Mouse (Mus musculus) heart, embryonic 13.5 days (tissue): ENCODE measurements around the gene Olfr1392. TPM values are rescaled to one million over a fixed set of nuclear protein-coding genes. Genes with fewer than 3 reads are reported as not detected.
"Not testable (repeated sequence)": the region's sequence is repeated elsewhere in the genome, so short reads cannot be mapped to it uniquely, and the experiment has no call there.

Experiments used
- ATAC-seq: fragments of 200-750 bp; cut with Nextera tagmentation; 2 replicates; pipeline ENCODE4 v1.8.0; 2017; ENCODE audit warnings: moderate TSS enrichment; ENCODE audit not compliant: insufficient number of reproducible peaks, low FRiP score, low TSS enrichment; ENCODE audit errors: extremely low read depth
- H3K27ac ChIP-seq: fragments of 300-500 bp; sonication (generic); replicated peaks from 2 replicates; pipeline ENCODE4 v1.5.1; 2015; ENCODE audit warnings: moderate library complexity, mild to moderate bottlenecking, inconsistent platforms
- H3K27me3 ChIP-seq: fragments of 300-500 bp; sonication (generic); replicated peaks from 2 replicates; pipeline ENCODE4 v1.6.1; 2015; ENCODE audit warnings: mild to moderate bottlenecking, inconsistent platforms
- H3K36me3 ChIP-seq: fragments of 300-500 bp; sonication (generic); 2 replicates; pipeline ENCODE4 v1.6.1; 2015; ENCODE audit warnings: mild to moderate bottlenecking, inconsistent platforms
- H3K4me1 ChIP-seq: fragments of 300-500 bp; sonication (generic); 2 replicates; pipeline ENCODE4 v1.6.1; 2015; ENCODE audit warnings: inconsistent platforms
- H3K4me2 ChIP-seq: fragments of 300-500 bp; sonication (generic); 2 replicates; pipeline ENCODE4 v1.6.1; 2015; ENCODE audit warnings: inconsistent platforms, mild to moderate bottlenecking, moderate library complexity
- H3K4me3 ChIP-seq: fragments of 300-500 bp; sonication (generic); 2 replicates; pipeline ENCODE4 v1.5.1; 2015; ENCODE audit warnings: moderate library complexity, mild to moderate bottlenecking, inconsistent platforms
- H3K9ac ChIP-seq: fragments of 300-500 bp; sonication (generic); 2 replicates; pipeline ENCODE4 v1.6.1; 2015; ENCODE audit warnings: inconsistent platforms, mild to moderate bottlenecking, moderate library complexity
- H3K9me3 ChIP-seq: fragments of 300-500 bp; sonication (generic); 2 replicates; pipeline ENCODE4 v1.6.1; 2016; ENCODE audit warnings: inconsistent platforms
- WGBS: fragments of 180-500 bp; shearing (Covaris S2); methylation state at CpG from one replicate; pipeline ENCODE4 v1.1.7; 2015; ENCODE audit warnings: mixed read lengths; 5-methylcytosine and 5-hydroxymethylcytosine counted together
- polyA plus RNA-seq: library from polyadenylated mRNA; unstranded; fragments of >200 nt; fragmentation: Nextera tagmentation; extraction: Ambion mirVana; gene quantifications from 2 replicates; pipeline ENCODE4 v1.2.1, GENCODE M21; 2015

Gene Olfr1392
- polyA plus RNA-seq: not detected in 2 replicates

DNA sequence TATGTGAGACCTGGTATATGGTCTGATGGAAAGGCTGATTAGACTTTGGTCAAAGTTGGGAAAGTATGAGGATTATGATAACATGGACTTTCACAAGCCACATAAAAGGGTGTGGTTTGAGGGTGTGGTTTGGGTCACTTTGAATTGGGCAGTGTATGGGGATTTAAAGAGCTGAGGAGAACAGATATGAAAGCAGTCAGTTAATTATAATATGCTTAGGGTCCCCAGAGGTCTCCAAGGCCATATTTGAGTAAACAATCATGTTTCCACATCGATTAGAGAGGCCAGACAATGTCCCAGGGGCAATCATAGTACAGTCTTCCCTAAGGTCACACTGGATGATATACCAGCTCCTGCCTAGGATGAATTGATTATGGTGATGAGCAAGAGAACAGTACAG is at the start of gene Olfr1392:
Gene Olfr1392, plus strand, starts transcription at position 301 of the 400 bp plus-strand sequence.
- ATAC-seq, H3K27ac ChIP-seq, H3K9me3 ChIP-seq, H3K4me2 ChIP-seq, H3K27me3 ChIP-seq, H3K4me1 ChIP-seq, H3K9ac ChIP-seq, H3K4me3 ChIP-seq, H3K36me3 ChIP-seq: not testable (repeated sequence)
- WGBS: 70% methylated on average over 1 of the region's 1 CpGs

DNA sequence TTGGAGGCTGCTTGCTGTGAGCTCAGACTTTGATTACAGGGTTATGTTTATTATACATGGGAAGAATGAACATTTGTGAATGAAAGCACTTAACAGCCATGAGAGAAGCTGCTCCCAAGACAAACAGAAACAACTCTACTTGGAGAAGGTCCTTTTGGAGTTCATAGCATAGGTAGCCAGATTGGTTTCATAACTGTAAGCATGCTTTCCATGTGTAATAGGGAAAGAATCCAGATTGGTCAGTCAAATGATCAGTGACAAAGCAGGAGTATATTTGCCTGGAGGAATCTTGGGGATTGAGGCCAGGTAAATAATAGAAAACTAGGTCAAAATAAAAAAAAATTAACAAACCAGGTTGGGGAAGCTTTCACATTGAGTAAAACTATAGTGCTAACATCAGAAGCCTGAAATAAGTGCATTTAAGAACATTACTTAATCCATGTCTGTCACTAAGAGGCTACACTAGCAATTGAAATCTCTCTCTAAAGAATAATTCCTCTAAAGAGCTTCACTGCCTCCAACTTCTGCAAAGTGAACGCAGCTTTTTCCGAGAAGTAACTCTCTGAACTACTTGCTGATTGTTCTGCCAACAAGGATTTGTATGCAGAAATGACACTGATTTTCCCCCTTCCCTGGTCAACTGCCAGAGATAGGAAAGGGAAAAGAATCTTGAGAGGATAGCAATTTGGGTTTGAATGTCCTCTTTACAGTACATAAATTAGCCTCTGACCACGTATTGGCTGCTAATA is 49.4 kb upstream of the Olfr1392 start:
- ATAC-seq: no peak
- Histone ChIP-seq H3K4me1 (no peaks in the 10 kb centered on the region), H3K9ac (no peak overlapping the region), H3K9me3 (no peaks in the 10 kb centered on the region), H3K4me3 (no peak overlapping the region), H3K27ac (no peak overlapping the region), H3K36me3 (no peaks in the 10 kb centered on the region), H3K27me3 (no peaks in the 10 kb centered on the region), H3K4me2 (no peak overlapping the region)
- 55% methylated on average over 3 of the region's 3 CpGs for WGBS

DNA sequence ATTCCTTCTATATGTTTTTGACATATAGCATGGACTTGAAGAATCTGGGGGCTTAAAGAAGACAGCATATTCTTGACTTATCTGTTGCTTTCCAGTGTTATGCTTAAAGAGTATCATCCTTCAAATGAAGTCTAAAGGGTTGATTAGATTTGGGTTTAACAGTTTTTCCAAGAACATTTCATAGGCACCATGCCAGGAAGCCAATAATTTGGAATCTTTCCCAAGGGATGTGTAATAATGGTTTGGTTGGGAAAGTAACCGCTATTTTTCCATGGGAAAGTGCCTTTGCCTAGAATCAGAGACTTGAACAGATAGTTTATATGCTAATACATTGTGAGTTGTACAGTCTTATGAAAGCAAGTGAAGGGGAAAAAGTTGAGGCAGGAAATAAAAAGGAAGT is 48.2 kb upstream of the Olfr1392 start:
- H3K9ac ChIP-seq: no peak overlapping the region
- H3K4me2 ChIP-seq: no peak overlapping the region
- WGBS: 71% methylated on average over 1 of the region's 1 CpGs
- H3K9me3 ChIP-seq: no peaks in the 10 kb centered on the region
- no peak overlapping the region for H3K27ac ChIP-seq
- no peaks in the 10 kb centered on the region for H3K36me3 ChIP-seq
- no peaks in the 10 kb centered on the region for H3K4me1 ChIP-seq
- ATAC-seq: no peak
- no peak overlapping the region for H3K4me3 ChIP-seq
- no peaks in the 10 kb centered on the region for H3K27me3 ChIP-seq

DNA sequence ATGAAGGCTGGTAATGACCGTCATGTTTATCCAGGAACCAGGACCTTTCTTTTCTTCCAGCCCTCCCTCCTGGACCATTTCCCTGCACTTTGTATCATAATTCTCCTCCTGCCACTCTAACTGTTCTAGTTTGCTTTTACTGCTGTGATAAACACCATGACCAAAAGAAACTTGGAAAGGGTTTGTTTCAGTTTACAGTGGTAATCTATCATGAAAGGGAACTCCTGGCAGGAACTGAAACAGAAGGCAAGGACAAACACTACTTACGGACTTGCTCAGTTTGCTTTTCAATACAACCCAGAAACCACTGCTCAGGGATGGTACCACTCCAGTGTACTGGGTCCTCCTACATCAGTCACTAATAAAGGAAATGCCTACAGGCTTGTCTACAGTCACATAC is 47.5 kb upstream of the Olfr1392 start:
- ATAC-seq: no peak
- 42% methylated on average over 2 of the region's 2 CpGs for WGBS

DNA sequence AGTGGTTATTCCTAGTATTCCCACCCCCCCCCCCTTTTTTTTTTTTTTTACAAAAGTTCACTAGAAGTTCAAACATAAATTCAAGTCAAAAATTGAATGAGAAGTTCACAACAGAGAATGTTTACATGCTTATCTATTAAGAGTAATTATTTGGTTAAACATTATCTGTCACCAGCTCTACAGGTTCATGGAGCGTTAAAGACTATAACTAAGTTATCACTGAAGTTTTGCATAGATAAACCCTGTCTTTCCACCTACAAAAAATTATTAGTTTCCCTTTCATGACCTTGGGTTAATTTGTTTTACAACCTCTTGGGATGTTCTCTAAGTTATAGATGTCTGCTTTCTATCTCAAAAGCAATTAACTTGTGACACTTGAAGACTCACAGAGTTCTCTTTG is 44.8 kb upstream of the Olfr1392 start:
- Histone ChIP-seq H3K9me3 (no peaks in the 10 kb centered on the region), H3K27me3 (no peaks in the 10 kb centered on the region), H3K36me3 (no peaks in the 10 kb centered on the region), H3K4me1 (peaks cover 14% of the 10 kb centered on the region), H3K27ac (no peak overlapping the region), H3K4me2 (no peak overlapping the region), H3K4me3 (no peak overlapping the region), H3K9ac (no peak overlapping the region)
- 73% methylated on average over 1 of the region's 1 CpGs for WGBS
- no peak for ATAC-seq

More for the DNA sequence above, 47.5 kb upstream of the Olfr1392 start:
- H3K27ac ChIP-seq: no peak overlapping the region
- no peaks in the 10 kb centered on the region for H3K9me3 ChIP-seq
- no peak overlapping the region for H3K4me3 ChIP-seq
- H3K4me2 ChIP-seq: no peak overlapping the region
- H3K36me3 ChIP-seq: no peaks in the 10 kb centered on the region
- no peaks in the 10 kb centered on the region for H3K4me1 ChIP-seq
- no peaks in the 10 kb centered on the region for H3K27me3 ChIP-seq
- H3K9ac ChIP-seq: no peak overlapping the region

DNA sequence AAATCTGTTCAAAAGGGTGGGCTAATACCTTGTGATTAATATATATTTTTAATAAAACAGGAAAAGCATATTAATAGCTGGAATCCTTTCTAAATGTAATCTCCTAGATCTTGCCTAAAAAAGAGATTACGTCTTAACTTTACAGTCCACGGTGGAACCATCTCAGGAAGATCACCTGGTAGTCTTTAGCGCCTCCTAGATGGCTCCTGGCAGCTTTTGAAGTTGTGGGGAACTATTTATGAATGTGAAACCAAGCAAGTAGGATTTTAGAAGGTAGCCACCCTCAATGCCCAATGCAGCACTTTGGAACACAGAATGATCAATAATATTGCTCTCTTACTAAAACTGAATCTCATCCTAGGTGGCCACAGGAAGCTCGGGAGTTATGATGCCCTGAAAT is 44.2 kb upstream of the Olfr1392 start:
- no peaks in the 10 kb centered on the region for H3K36me3 ChIP-seq
- no peak overlapping the region for H3K4me3 ChIP-seq
- no peak overlapping the region for H3K27ac ChIP-seq
- no peak for ATAC-seq
- WGBS: 66% methylated on average over 4 of the region's 4 CpGs
- H3K9ac ChIP-seq: no peak overlapping the region
- no peaks in the 10 kb centered on the region for H3K9me3 ChIP-seq
- no peaks in the 10 kb centered on the region for H3K27me3 ChIP-seq
- peaks cover 19% of the 10 kb centered on the region for H3K4me1 ChIP-seq
- H3K4me2 ChIP-seq: no peak overlapping the region

DNA sequence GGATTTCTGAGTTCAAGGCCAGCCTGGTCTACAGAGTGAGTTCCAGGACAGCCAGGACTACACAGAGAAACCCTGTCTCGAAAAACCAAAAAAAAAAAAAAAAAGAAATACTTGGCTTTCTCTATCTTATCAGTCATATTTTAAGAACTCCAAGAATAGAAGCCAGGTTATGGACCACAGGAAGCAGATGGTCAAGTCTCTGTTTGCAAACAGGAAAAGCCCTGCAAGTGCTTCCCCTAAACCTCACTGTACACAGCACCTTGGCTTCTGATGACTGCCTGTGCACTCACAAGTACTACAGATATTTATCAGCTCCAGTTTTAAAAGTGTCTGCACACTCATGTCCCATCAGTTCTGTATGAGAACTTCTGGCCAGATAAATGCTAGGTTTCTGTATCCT is 43.6 kb upstream of the Olfr1392 start:
- no peak for ATAC-seq
- Histone ChIP-seq H3K27me3 (no peaks in the 10 kb centered on the region), H3K4me1 (peaks cover 25% of the 10 kb centered on the region), H3K36me3 (no peaks in the 10 kb centered on the region), H3K9me3 (no peaks in the 10 kb centered on the region), H3K4me2 (no peak overlapping the region), H3K27ac (no peak overlapping the region), H3K4me3 (no peak overlapping the region), H3K9ac (no peak overlapping the region)
- WGBS: 25% methylated on average over 1 of the region's 1 CpGs

DNA sequence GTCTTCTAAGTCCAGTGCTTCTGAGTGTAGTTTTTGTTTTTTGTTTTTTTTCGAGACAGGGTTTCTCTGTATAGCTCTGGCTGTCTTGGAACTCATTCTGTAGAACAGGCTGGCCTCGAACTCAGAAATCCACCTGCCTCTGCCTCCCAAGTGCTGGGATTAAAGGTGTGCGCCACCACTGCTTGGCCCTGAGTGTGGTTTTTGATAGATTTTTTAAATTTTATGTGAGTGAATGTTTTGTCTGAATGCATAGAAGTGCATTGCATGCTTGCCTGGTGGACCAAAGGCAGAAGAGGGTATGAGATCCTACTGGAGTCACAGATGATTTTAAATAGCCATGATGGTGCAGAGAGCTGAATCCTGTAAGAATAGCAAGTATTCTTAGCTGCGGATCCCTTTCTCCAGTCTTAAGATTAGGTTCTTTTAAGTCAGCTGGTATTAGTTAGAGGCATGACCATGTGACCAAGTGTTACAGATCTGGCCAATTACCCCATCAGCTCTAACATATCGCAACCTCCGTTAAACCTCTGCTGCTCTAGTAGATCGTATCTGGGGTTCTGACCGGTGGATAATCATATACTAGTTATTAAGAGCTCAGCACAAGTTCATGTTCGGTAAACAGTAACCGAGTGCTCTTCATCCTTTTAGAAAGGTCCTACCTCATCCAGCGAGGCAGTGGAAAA is 42.0 kb upstream of the Olfr1392 start:
- H3K4me1 ChIP-seq: peaks cover 41% of the 10 kb centered on the region
- 20% methylated on average over 11 of the region's 11 CpGs for WGBS
- ATAC-seq: no peak
- H3K4me2 ChIP-seq: peak overlapping the region; percentile 72
- peak overlapping the region; percentile 63 for H3K4me3 ChIP-seq
- H3K9me3 ChIP-seq: no peaks in the 10 kb centered on the region
- H3K27ac ChIP-seq: peak overlapping the region; percentile 97
- H3K36me3 ChIP-seq: no peaks in the 10 kb centered on the region
- H3K9ac ChIP-seq: peak overlapping the region; percentile 87
- H3K27me3 ChIP-seq: no peaks in the 10 kb centered on the region

DNA sequence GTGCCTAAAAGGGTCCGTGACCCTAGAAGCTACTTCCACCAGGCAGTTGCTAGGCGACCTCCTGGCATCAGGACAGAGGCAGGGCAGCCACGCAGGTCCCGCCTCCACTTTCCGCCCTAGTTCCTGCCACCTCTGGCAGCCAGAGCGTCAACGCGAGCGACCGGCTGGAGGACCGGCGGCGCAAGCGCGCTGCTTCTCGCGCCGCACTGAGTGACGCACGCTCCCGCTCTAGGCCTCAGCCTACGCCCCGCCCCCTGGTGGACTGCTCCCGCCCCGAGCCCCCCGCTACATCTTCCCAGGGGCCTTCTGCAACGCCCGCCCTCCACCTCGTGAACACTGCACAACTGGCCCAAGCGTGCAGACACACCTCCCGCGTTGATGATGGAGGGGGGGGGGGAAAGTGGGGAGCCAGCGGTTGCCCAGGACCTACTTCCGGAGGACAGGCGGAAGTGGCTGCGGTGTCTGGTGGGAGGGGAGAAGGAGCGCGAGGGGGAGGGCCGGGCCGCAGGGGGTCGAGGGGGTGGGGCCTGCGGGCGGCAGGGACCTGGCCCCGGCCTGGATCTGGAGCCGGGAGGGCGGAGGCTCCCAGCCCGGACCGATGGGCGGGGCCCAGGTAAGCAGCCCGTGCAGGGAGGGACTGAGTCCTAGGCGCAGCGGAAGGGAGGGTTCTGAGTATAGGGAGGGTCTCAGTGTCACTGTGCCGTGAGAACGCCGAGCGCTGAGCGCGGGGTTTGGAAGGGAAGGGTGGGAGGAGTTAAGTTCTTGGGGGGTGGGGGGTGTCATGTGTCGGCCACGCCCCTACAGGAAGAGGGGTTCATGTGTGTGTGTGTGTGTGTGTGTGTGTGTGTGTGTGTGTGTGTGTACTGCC is 41.1 kb upstream of the Olfr1392 start, which contains the start of gene Mgat1:
Gene Mgat1, plus strand, starts transcription at position 465 of the 868 bp plus-strand sequence.
- Histone ChIP-seq H3K4me1 (peaks cover 50% of the 10 kb centered on the region), H3K9me3 (no peaks in the 10 kb centered on the region), H3K36me3 (no peaks in the 10 kb centered on the region), H3K27me3 (no peaks in the 10 kb centered on the region), H3K4me2 (peak within 1 kb of the TSS; percentile 72), H3K9ac (peak within 1 kb of the TSS; percentile 87), H3K4me3 (peak within 1 kb of the TSS; percentile 63), H3K27ac (peak within 1 kb of the TSS; percentile 97)
- WGBS: under 1% methylated on average over 60 of the region's 60 CpGs
- peak; percentile 88 for ATAC-seq

DNA sequence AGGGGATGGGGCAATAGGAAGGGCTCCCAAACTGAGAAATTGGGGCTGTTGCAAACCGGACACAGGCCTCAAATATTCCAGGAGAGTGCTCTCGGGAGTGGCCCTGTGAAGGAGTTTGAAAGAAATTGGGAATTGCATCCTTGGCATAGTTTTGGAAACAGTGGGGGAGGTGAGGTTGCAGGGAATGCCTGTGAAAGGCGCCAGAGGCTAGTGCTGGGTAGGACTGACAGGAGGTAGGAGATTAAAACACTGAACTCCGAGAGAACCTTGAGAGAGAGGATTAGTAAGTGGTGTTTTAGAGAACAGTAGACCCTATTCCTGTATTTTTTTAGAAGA is 40.5 kb upstream of the Olfr1392 start:
- peak overlapping the region; percentile 87 for H3K9ac ChIP-seq
- no peaks in the 10 kb centered on the region for H3K27me3 ChIP-seq
- no peaks in the 10 kb centered on the region for H3K9me3 ChIP-seq
- 0% methylated on average over 4 of the region's 4 CpGs for WGBS
- H3K4me3 ChIP-seq: peak overlapping the region; percentile 63
- H3K36me3 ChIP-seq: no peaks in the 10 kb centered on the region
- H3K4me1 ChIP-seq: peaks cover 56% of the 10 kb centered on the region
- H3K4me2 ChIP-seq: peak overlapping the region; percentile 72
- ATAC-seq: no peak
- H3K27ac ChIP-seq: peak overlapping the region; percentile 97

DNA sequence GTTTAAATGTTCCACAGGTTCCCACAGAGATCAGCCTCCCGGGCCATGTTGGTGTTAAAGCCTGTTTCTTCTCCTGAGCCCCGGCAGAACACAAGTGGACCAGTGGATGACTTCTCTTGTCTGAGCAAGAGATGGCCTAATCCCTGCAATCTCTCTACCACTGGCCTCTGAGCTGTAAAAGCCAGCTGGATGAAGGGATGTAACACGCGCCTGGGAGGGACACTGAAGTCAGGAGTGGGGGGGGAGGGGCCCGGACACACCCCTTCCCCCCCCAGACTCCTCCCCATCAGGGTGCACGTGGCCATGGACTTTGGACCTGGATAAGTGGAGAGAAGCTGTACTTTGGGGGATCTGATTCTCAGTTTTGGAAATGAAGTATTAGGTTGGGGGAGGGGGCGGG is 39.9 kb upstream of the Olfr1392 start:
- no peak for ATAC-seq
- Histone ChIP-seq H3K9me3 (no peaks in the 10 kb centered on the region), H3K27me3 (no peaks in the 10 kb centered on the region), H3K27ac (peak overlapping the region; percentile 97), H3K4me3 (peak overlapping the region; percentile 63), H3K9ac (peak overlapping the region; percentile 87), H3K36me3 (no peaks in the 10 kb centered on the region), H3K4me1 (peaks cover 62% of the 10 kb centered on the region), H3K4me2 (peak overlapping the region; percentile 72)
- WGBS: 16% methylated on average over 7 of the region's 7 CpGs
